Mouse (Mus musculus) kidney, adult 2 months (tissue): ENCODE results near the gene Rad51b. TPM values are rescaled to one million over a fixed set of nuclear protein-coding genes. Genes with fewer than 3 reads are reported as not detected.

ENCODE experiments used
- DNase-seq: peaks from one replicate; pipeline ENCODE4 v3.0.0; 2021
- H3K27ac ChIP-seq: fragments of 200-500 bp; 2 replicates; pipeline ENCODE4 v1.5.1; 2012; ENCODE audit warnings: low read depth, low read length, control low read depth, inconsistent platforms; ENCODE audit not compliant: insufficient read depth
- H3K27me3 ChIP-seq: fragments of 200-500 bp; replicated peaks from 2 replicates; pipeline ENCODE4 v1.6.1; 2012; ENCODE audit warnings: mild to moderate bottlenecking, moderate library complexity, low read length, inconsistent platforms; ENCODE audit not compliant: control insufficient read depth, insufficient read depth
- H3K36me3 ChIP-seq: fragments of 200-500 bp; 2 replicates; pipeline ENCODE4 v1.6.1; 2012; ENCODE audit warnings: mild to moderate bottlenecking, moderate library complexity, low read length, inconsistent platforms; ENCODE audit not compliant: control insufficient read depth, insufficient read depth
- H3K4me1 ChIP-seq: fragments of 200-500 bp; 2 replicates; pipeline ENCODE4 v1.6.1; 2011; ENCODE audit warnings: low read length; ENCODE audit not compliant: control insufficient read depth, insufficient read depth
- H3K4me3 ChIP-seq: fragments of 200-500 bp; 2 replicates; pipeline ENCODE4 v1.5.1; 2011; ENCODE audit warnings: mild to moderate bottlenecking, low read depth, low read length, control low read depth; ENCODE audit not compliant: insufficient read depth
- CTCF ChIP-seq: fragments of 200-500 bp; conservative IDR thresholded peaks from 2 replicates; pipeline ENCODE4 v1.5.1; 2011; ENCODE audit warnings: low read depth, mild to moderate bottlenecking, control low read depth, low read length, moderate library complexity, mixed read lengths; ENCODE audit not compliant: insufficient read depth, insufficient read length
- POLR2A ChIP-seq: fragments of 200-500 bp; IDR thresholded peaks from one replicate; pipeline ENCODE4 v1.6.1; 2011; ENCODE audit warnings: low read depth, low read length, control low read depth
- WGBS: fragments of 180-500 bp; shearing (Covaris S2); methylation state at CpG from one replicate; pipeline ENCODE4 v1.1.7; 2018; 5-methylcytosine and 5-hydroxymethylcytosine counted together
- polyA plus RNA-seq: library from polyadenylated mRNA; depleted of rRNA; stranded (reverse); fragments of >200 nt; gene quantifications from 2 replicates; pipeline ENCODE4 v1.2.3, GENCODE M21; 2012

The Rad51b gene
- polyA plus RNA-seq, 1 experiment, result 0.14 TPM

DNA sequence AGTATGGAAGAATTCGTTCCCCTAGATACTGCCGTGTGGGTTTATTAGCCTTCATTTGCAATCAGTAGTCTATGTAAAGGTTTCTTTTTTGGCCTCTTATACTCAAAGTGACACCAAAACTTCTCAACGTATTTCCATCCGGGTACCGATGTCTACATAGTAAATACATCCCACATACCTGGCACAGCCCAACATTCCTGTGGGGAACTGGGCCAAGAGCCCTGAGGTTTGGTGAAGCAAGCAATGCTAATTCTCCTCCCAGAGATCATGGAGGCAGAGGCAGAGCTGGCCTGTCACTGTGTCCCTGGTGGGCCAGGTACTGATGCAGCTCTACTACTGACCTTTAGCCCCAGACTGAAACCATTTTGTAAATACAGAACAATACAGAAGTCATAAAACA is 512.4 kb downstream of the Rad51b start:
- TF ChIP-seq CTCF (no peak), POLR2A (no peak)
- H3K36me3 ChIP-seq, result no peaks in the 10 kb centered on the region
- peak; percentile 31 for DNase-seq
- H3K4me1 ChIP-seq, result no peaks in the 10 kb centered on the region
- no peak overlapping the region for H3K4me3 ChIP-seq
- H3K27ac ChIP-seq, result no peak overlapping the region
- WGBS, result 69% methylated on average over 5 of the region's 5 CpGs
- no peaks in the 10 kb centered on the region for H3K27me3 ChIP-seq

DNA sequence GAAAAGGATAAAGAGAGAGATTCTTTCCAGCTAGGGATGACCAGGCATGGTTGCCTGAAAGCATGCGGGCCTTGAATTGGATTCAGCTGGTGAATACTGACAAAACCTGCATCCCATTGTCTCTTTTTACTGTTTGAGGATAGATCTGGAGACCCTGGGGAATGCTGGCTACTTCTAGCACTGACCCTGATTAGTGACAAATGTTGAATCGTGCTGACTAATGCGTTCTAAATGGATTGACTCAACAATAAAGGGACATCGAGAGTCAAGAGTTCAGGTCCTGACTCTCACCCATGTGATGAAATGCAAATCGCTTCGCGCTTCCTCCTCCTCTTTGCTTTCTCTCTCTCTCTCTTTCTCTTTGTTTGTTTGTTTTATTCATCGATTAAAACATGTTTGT is 515.3 kb downstream of the Rad51b start:
- DNase-seq, result no peak
- Histone ChIP-seq H3K27me3 (no peaks in the 10 kb centered on the region), H3K36me3 (no peaks in the 10 kb centered on the region), H3K4me3 (no peak overlapping the region), H3K4me1 (no peaks in the 10 kb centered on the region), H3K27ac (no peak overlapping the region)
- 90% methylated on average over 8 of the region's 8 CpGs for WGBS
- TF ChIP-seq POLR2A (no peak), CTCF (no peak)

DNA sequence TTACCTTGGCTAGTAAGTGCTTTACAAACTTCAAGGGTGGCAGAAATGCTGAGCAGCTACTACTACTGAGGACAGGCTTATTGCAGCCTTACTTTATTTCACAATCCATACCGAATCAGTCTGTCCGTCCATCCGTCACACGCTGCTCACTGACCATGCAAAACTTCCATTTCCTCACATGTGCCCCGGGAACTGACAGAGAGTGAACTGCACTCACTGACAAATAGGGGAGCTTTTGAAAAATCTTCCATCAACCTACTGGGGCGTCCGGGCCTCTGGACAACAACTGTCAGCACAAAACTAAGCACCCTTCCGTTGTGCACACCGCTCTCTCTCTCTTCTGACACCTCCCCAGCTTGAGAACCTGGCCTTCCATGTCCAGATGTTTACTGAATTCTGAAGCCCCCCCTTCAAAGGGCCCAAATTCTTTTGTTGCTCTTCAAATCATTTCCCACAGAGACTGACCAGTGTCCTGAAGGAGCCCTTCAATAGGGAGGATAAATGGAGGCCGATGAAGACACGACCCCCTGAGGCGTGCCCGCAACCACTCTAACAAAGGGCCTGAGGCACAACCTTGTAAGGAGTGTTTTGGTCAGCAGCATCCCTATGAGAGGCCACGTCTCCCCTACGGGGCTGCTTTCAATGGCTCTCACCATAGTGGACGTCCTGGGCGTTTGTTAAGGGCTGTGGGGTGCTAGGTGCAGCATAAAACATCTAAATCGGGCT is 515.9 kb downstream of the Rad51b start:
- TF ChIP-seq CTCF, result no peak
- TF ChIP-seq POLR2A, result no peak
- H3K27ac ChIP-seq, result no peak overlapping the region
- no peaks in the 10 kb centered on the region for H3K36me3 ChIP-seq
- no peaks in the 10 kb centered on the region for H3K27me3 ChIP-seq
- no peak for DNase-seq
- H3K4me1 ChIP-seq, result no peaks in the 10 kb centered on the region
- H3K4me3 ChIP-seq, result no peak overlapping the region
- 87% methylated on average over 18 of the region's 18 CpGs for WGBS

DNA sequence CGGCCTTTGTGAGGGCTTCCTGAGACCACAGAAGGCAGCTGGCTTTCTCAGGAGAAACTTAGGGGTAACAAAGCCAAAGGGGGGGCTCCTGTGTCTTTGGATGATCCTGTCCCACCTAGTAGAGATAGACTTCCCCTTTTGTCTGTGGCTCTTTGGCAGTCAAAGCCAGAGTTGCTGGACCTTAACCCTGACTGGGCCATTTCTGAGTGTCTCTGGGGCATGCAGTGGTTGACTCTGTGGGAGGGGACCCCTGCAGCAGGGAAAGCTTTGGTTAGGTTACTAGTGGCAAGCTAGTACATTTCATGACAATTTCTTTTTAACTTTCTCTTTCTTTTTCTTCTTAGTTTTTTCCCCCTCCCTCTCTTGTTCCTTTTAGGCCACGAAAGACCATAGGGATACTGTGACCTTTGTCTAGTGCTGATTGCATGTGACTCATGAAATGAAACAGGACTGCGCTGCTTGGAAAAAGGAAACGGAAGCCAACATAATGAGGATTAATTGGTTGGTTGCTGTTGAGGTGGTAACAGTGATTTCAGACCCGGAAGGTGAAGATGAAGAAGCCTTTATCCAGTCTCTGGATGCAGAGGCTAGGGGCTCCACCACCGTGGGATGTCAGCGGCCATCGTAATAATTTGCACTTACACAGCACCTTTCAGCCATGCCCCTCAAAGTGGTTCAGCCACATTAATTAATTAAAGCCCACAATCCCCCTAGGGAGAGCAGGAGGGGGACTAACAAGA is 516.7 kb downstream of the Rad51b start:
- no peaks in the 10 kb centered on the region for H3K36me3 ChIP-seq
- TF ChIP-seq POLR2A, result no peak
- no peak for TF ChIP-seq CTCF
- no peak for DNase-seq
- no peak overlapping the region for H3K27ac ChIP-seq
- H3K4me1 ChIP-seq, result no peaks in the 10 kb centered on the region
- whole genome bisulfite sequencing, result 61% methylated on average over 8 of the region's 8 CpGs
- no peak overlapping the region for H3K4me3 ChIP-seq
- no peaks in the 10 kb centered on the region for H3K27me3 ChIP-seq

DNA sequence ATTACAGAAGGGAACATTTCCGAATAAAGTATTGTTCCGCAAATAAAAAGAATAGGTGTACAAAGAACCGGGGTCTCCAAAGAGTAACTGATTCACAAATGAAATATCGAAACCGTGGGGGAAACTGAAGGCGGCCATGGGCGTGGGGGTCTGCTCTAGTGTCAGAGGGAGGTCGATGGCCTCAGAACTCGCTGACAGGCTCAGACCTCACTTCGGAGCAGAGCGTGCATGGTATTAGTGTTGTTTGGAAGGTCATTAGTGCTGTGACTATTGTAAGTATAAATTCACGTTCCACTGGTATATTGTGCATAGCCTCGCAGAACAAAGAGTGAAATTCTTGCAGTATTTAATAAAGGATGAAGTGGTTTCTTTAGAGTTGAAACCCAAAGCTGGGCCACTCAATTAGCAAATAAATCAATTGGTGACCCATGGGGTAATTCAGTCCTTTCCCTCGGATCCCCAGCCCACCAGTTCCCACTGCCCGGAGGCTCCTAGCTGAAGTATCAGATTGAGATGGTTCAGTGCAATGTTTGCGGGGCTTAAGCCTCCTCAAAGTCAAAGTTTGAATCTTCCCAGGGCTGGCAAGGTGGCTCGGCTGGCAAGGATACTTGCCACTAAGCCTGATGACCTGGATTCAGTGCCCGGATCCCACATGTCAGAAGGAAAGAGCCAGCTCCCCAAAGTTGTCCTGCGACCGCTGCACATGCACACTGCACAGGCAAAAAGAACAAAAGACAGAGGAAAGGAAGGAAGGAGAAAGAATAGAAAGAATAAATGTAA is 517.4 kb downstream of the Rad51b start:
- Histone ChIP-seq H3K27me3 (no peaks in the 10 kb centered on the region), H3K4me1 (no peaks in the 10 kb centered on the region), H3K27ac (no peak overlapping the region), H3K4me3 (no peak overlapping the region), H3K36me3 (no peaks in the 10 kb centered on the region)
- TF ChIP-seq POLR2A (no peak), CTCF (no peak)
- 80% methylated on average over 20 of the region's 20 CpGs for WGBS
- no peak for DNase-seq

DNA sequence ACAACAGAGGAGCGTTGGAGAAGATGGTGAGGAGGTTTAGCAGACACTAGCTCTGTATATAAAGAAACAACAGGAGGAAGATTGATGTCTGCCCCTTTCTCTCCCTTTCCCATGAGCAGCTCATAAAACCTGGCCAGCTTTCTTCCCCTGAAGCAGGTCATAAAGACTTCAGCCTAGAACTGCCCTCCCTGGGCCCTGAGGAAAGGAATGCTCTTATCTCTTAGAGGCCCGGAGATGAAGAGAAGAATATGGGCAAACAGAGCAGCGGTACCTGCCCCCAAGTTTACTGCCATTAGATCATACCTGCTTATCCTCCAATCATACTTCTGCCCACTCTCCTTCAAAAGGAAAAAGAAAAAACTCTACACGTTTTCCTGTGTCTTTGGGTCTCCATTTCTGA is 519.2 kb downstream of the Rad51b start:
- Histone ChIP-seq H3K27ac (no peak overlapping the region), H3K27me3 (no peaks in the 10 kb centered on the region), H3K36me3 (no peaks in the 10 kb centered on the region), H3K4me1 (no peaks in the 10 kb centered on the region), H3K4me3 (no peak overlapping the region)
- TF ChIP-seq POLR2A (no peak), CTCF (no peak)
- no peak for DNase-seq
- WGBS, result 81% methylated on average over 4 of the region's 4 CpGs
